Mouse (Mus musculus) C2C12 (cell line): Measurements from ENCODE around the gene Ttn. TPM values are rescaled to one million over a fixed set of nuclear protein-coding genes. Genes with fewer than 3 reads are reported as not detected.
A peak's percentile ranks its signal among the peaks of the same experiment; 100 is the strongest.

Experiments
- H3K27me3 ChIP-seq: one replicate; pipeline ENCODE4 v1.6.1; 2011; ENCODE audit not compliant: control insufficient read depth, insufficient read depth, insufficient read length
- H3K36me3 ChIP-seq: one replicate; pipeline ENCODE4 v1.6.1; 2011; ENCODE audit not compliant: control insufficient read depth, insufficient read depth
- H3K4me3 ChIP-seq: one replicate; pipeline ENCODE4 v1.5.1; 2011; ENCODE audit warnings: mild to moderate bottlenecking, control low read depth; ENCODE audit not compliant: poor library complexity, insufficient read depth, severe bottlenecking
- H3K79me2 ChIP-seq: one replicate; pipeline ENCODE4 v1.6.1; 2011; ENCODE audit not compliant: control insufficient read depth, insufficient read depth
- H3K79me3 ChIP-seq: one replicate; pipeline ENCODE4 v1.6.1; 2011; ENCODE audit warnings: low read depth, control low read depth
- H3ac ChIP-seq: one replicate; pipeline ENCODE3; 2011; ENCODE audit warnings: low read depth; ENCODE audit not compliant: control insufficient read depth, insufficient read length
- CEBPB ChIP-seq: IDR thresholded peaks from one replicate; pipeline ENCODE4 v1.6.1; 2011; ENCODE audit warnings: low read depth, mild to moderate bottlenecking, control low read depth, moderate library complexity
- CTCF ChIP-seq: IDR thresholded peaks from one replicate; pipeline ENCODE4 v1.5.1; 2011; ENCODE audit not compliant: control insufficient read depth, insufficient read depth, insufficient read length
- FOSL1 ChIP-seq: IDR thresholded peaks from one replicate; pipeline ENCODE4 v1.8.0; 2011; ENCODE audit warnings: mild to moderate bottlenecking, low read length; ENCODE audit not compliant: poor library complexity, insufficient read depth, severe bottlenecking
- MAX ChIP-seq: IDR thresholded peaks from one replicate; pipeline ENCODE4 v1.6.1; 2011; ENCODE audit warnings: mild to moderate bottlenecking, control low read depth
- MYOD1 ChIP-seq: IDR thresholded peaks from one replicate; pipeline ENCODE4 v1.6.1; 2011; ENCODE audit warnings: low read depth; ENCODE audit not compliant: control insufficient read depth, insufficient read length
- MYOG ChIP-seq: IDR thresholded peaks from one replicate; pipeline ENCODE4 v1.6.1; 2011; ENCODE audit not compliant: control insufficient read depth, insufficient read length; ENCODE audit errors: extremely low read depth
- USF1 ChIP-seq: IDR thresholded peaks from one replicate; pipeline ENCODE4 v1.6.1; 2011; ENCODE audit warnings: low read depth, mild to moderate bottlenecking, control low read depth, moderate library complexity
- polyA plus RNA-seq: library from polyadenylated mRNA; unstranded; fragments of >200 nt; fragmentation: generic; extraction: Trizol; gene quantifications from one replicate; pipeline ENCODE4 v1.2.1, GENCODE M21; 2012; ENCODE audit warnings: missing spikeins

The Ttn gene
- polyA plus RNA-seq, 1 experiment = 0.43 TPM

DNA sequence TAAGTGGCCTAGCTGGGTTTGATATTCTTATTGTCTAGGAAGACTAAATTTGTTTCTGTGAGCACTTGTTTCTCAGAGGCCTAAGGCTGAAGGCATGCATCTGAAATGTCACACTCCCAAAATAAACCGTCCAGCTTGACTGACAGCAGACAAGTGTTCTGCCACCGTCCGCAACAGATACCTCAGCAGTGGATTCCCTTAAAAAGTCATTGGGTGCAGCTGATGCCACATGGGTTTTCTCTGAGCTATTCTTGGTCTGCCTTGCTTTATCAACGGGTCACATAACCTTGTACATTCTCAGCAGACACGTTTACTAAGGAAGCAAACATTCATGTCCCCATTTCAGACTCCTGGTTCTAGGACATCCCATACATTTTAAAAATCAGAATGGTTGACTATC lies 630 bp downstream of the Ttn start:
- Histone ChIP-seq H3K36me3 (no peaks in the 10 kb centered on the region), H3K27me3 (no peaks in the 10 kb centered on the region), H3K79me3 (no peaks in the 10 kb centered on the region), H3ac (no peak overlapping the region), H3K4me3 (no peak overlapping the region), H3K79me2 (no peaks in the 10 kb centered on the region)
- peak; percentile 92 for TF ChIP-seq MYOD1
- no peak for TF ChIP-seq USF1
- no peak for TF ChIP-seq CTCF
- TF ChIP-seq FOSL1 = no peak
- TF ChIP-seq MAX = no peak
- no peak for TF ChIP-seq CEBPB

DNA sequence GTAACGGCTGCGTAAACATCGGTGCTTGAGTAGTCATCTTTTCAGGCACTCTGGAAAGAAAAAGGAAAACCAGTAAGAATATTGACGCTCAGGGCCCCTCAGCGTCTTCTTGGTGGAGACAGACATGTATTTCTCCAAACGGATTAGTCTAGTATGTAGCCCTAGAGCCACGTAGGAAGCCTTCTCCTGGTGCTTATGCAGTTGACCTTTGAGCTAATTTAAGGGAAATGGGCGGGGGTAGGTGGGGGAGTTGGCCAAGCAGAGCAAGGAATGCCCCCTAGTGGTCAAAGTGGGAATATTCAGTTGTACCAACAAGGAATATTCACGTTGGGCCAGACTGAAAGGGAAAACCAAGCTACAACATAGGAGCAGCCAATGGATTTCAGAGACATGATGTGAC lies 2.2 kb downstream of the Ttn start:
- no peaks in the 10 kb centered on the region for H3K79me3 ChIP-seq
- TF ChIP-seq MAX (no peak), CTCF (no peak), USF1 (no peak), MYOG (no peak), FOSL1 (no peak), CEBPB (no peak), MYOD1 (no peak)
- H3K4me3 ChIP-seq = no peak overlapping the region
- no peak overlapping the region for H3ac ChIP-seq
- no peaks in the 10 kb centered on the region for H3K27me3 ChIP-seq
- no peaks in the 10 kb centered on the region for H3K79me2 ChIP-seq
- H3K36me3 ChIP-seq = no peaks in the 10 kb centered on the region

DNA sequence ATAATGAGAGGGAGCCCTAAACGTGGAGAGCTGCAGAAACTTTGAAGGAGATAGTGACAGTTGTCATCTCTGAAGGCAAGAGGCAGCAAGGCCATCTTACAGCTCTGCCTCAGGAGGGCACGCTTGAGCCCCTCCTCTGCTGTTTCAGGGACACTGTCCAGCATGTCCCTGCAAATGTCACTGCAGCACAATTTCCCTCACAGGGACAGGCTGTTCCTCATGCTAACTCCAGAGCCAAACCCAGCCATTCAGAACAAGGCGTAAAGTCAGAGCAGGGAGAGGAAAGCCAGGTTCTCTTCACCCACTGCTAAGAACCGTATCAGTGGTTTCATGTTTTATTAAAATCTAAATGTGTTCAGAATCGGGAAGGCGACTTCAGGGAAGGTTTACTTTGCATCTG lies 4.7 kb downstream of the Ttn start:
- Histone ChIP-seq H3K36me3 (no peaks in the 10 kb centered on the region), H3K79me2 (no peaks in the 10 kb centered on the region), H3K4me3 (no peak overlapping the region), H3ac (no peak overlapping the region), H3K79me3 (no peaks in the 10 kb centered on the region), H3K27me3 (no peaks in the 10 kb centered on the region)
- TF ChIP-seq MAX = no peak
- no peak for TF ChIP-seq CTCF
- no peak for TF ChIP-seq CEBPB
- no peak for TF ChIP-seq MYOD1
- TF ChIP-seq USF1 = no peak
- TF ChIP-seq FOSL1 = no peak
- TF ChIP-seq MYOG = no peak

DNA sequence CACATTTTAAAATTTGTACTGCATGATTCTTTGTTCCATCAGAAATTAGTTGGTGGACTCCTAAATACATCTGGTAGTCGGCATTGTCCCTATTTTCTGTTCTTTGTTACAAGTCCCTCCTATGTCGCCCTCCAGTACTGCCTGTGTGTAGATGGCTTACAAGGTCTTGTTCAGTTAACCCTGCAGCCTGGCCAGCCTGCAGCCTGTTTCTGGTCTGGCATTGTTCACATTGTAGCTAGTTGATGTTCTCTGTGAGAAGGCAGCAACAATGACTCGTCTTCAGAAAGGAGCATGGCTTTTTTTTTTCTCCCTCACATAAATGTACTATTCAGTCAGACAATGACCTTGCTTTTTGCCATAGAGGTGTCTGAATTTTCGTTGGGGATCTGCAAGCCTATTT lies 10.3 kb downstream of the Ttn start:
- no peak for TF ChIP-seq CTCF
- no peak for TF ChIP-seq MAX
- no peaks in the 10 kb centered on the region for H3K79me2 ChIP-seq
- no peaks in the 10 kb centered on the region for H3K79me3 ChIP-seq
- no peak overlapping the region for H3ac ChIP-seq
- H3K36me3 ChIP-seq = no peaks in the 10 kb centered on the region
- H3K4me3 ChIP-seq = no peak overlapping the region
- H3K27me3 ChIP-seq = no peaks in the 10 kb centered on the region

DNA sequence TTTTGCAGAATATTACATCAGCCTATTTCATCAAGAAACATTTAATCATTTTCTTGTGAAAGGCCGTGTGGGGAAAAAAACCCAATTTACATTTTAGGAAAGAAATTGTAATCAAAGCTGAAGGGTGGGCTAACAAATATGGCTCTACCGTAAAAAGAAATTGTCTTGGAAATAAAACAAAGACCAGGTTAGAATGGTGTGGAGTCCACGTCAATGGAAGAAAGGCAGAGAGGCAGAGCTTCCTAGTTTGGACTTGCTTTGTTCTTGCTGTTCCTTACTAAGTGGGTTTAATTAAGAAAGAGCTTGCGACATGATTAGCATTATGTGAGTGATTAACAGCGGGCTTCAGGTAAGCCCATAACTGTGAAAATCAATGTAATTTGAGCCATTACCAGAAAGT lies 11.3 kb downstream of the Ttn start:
- no peak overlapping the region for H3ac ChIP-seq
- no peaks in the 10 kb centered on the region for H3K79me3 ChIP-seq
- TF ChIP-seq CTCF = no peak
- TF ChIP-seq FOSL1 = no peak
- TF ChIP-seq USF1 = no peak
- TF ChIP-seq MYOG = no peak
- no peaks in the 10 kb centered on the region for H3K79me2 ChIP-seq
- no peaks in the 10 kb centered on the region for H3K36me3 ChIP-seq
- no peaks in the 10 kb centered on the region for H3K27me3 ChIP-seq
- no peak overlapping the region for H3K4me3 ChIP-seq

DNA sequence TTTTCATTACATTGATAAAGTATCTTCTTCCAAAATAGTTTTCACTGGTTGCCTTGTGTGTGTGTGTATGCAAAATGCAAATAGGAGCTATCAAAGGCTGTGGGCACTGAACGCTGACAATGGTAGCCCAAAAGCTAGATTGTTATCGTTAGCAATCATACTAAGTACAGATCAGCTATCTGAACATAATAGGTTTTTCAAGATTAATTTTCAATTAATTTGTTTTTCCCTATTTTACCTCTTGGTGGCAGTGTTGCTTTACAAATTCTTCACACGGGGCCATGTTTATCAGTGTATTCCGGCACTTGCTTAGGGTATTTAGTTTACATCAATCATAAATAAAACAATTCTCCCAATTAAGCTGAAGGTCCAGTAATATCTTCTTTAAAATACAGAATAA lies 11.7 kb downstream of the Ttn start:
- Histone ChIP-seq H3K36me3 (no peaks in the 10 kb centered on the region), H3K27me3 (no peaks in the 10 kb centered on the region), H3K79me3 (no peaks in the 10 kb centered on the region), H3K79me2 (no peaks in the 10 kb centered on the region), H3K4me3 (no peak overlapping the region), H3ac (no peak overlapping the region)
- TF ChIP-seq FOSL1 (no peak), USF1 (no peak), MYOG (no peak), MYOD1 (no peak), CTCF (no peak), CEBPB (no peak)

DNA sequence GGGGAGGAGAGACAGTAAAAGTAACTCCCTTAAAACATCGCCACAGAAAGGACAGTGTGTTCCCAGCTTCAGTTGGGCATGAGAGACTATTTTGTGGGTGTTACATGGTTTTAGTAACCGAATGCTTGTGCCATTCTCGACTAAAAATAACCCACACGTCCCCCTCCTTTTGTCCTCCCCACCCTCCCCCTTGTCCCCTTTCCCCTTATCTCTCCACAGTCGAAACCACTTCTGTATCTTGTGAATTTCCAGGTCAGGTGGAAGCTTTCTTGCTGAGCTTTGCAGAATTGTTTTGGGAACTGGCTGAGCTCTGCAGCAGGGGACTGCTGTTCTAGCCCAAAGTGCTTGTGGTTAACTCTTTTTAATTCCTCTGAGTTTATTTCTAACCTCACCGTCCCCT lies 12.1 kb downstream of the Ttn start:
- H3K4me3 ChIP-seq = no peak overlapping the region
- H3K36me3 ChIP-seq = no peaks in the 10 kb centered on the region
- H3ac ChIP-seq = no peak overlapping the region
- TF ChIP-seq MYOG (no peak), USF1 (no peak), CTCF (no peak), CEBPB (no peak), MYOD1 (no peak), MAX (no peak), FOSL1 (no peak)
- H3K79me2 ChIP-seq = no peaks in the 10 kb centered on the region
- H3K27me3 ChIP-seq = no peaks in the 10 kb centered on the region
- H3K79me3 ChIP-seq = no peaks in the 10 kb centered on the region
